Mouse (Mus musculus) cerebellum, postnatal 10 days (tissue): Measurements from ENCODE around the gene Gm21854.
"Not testable (repeated sequence)": the region's sequence is repeated elsewhere in the genome, so short reads cannot be mapped to it uniquely, and the experiment has no call there.

Experiments
- DNase-seq, 2 experiments: peaks; one replicate each; pipeline ENCODE4 v3.0.0; 2021; ENCODE audit warnings: mixed read lengths in 2 of 2

Gene Gm21854

DNA sequence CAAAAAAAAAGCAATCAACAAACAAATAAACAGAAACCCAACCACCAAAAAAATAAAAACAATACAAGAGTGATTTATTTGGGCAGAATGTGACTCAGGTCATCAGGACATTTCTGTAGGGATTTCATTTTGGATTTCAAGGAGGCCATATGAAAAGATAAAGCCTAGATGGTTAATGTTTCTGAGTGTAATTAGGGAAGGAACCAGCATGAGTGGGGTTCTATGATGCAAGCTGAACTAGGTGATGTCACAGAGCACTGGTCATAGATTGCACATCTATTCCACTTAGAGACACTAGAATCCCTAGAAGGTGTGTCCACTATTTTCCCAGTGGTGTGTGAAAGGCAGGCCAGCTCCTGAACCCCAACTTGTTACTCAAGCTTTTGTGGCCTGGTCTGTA is at the start of gene Gm21854:
Gene Gm21854 (plus strand): TSS at position 301 of the 400 bp plus-strand sequence.
- DNase-seq, result not testable (repeated sequence)
